Mouse (Mus musculus): ENCODE measurements around the gene Defa17. TPM values are rescaled to one million over a fixed set of nuclear protein-coding genes. Genes with fewer than 3 reads are reported as not detected.
"Not testable (repeated sequence)": the region's sequence is repeated elsewhere in the genome, so short reads cannot be mapped to it uniquely, and the experiment has no call there.

The Defa17 gene
- not detected for polyA plus RNA-seq (2012; fragmentation: generic; extraction: Trizol)

GRCm38 (mm10) chr8:21655480-21655879 is at the start of gene Defa17:
Gene Defa17, plus strand, starts transcription at chr8:21655780.
- H3K27me3 ChIP-seq (ENCODE audit: control insufficient read depth, insufficient read depth, insufficient read length); H3K79me2 ChIP-seq (ENCODE audit: control insufficient read depth, insufficient read depth); H3ac ChIP-seq (ENCODE audit: control insufficient read depth, insufficient read length); H3K4me3 ChIP-seq; H3K36me3 ChIP-seq (ENCODE audit: control insufficient read depth, insufficient read depth); H3K4me2 ChIP-seq (ENCODE audit: low read depth): not testable (repeated sequence)

GRCm38 (mm10) chr8:21617883-21618282 is 37.7 kb upstream of the Defa17 start, which contains the start of gene Defa26:
Gene Defa26, plus strand, starts transcription at chr8:21618183.
- H3K36me3 ChIP-seq (ENCODE audit: control insufficient read depth, insufficient read depth); H3K79me2 ChIP-seq (ENCODE audit: control insufficient read depth, insufficient read depth); H3K4me2 ChIP-seq (ENCODE audit: low read depth); H3K4me3 ChIP-seq; H3ac ChIP-seq (ENCODE audit: control insufficient read depth, insufficient read length); H3K27me3 ChIP-seq (ENCODE audit: control insufficient read depth, insufficient read depth, insufficient read length): not testable (repeated sequence)

GRCm38 (mm10) chr8:21665497-21665896 is 9.9 kb downstream of the Defa17 start, which contains the start of gene Defa34:
Gene Defa34, plus strand, starts transcription at chr8:21665797.
- H3K79me2 ChIP-seq (ENCODE audit: control insufficient read depth, insufficient read depth); H3ac ChIP-seq (ENCODE audit: control insufficient read depth, insufficient read length); H3K4me3 ChIP-seq; H3K27me3 ChIP-seq (ENCODE audit: control insufficient read depth, insufficient read depth, insufficient read length); H3K4me2 ChIP-seq (ENCODE audit: low read depth); H3K36me3 ChIP-seq (ENCODE audit: control insufficient read depth, insufficient read depth): not testable (repeated sequence)

GRCm38 (mm10) chr8:21703545-21703944 is 48.0 kb downstream of the Defa17 start, which contains the start of gene AY761184:
Gene AY761184, minus strand, starts transcription at chr8:21703645.
- not testable (repeated sequence) for H3K4me2 ChIP-seq (ENCODE audit: low read depth); H3K36me3 ChIP-seq (ENCODE audit: control insufficient read depth, insufficient read depth); H3ac ChIP-seq (ENCODE audit: control insufficient read depth, insufficient read length); H3K4me3 ChIP-seq; H3K79me2 ChIP-seq (ENCODE audit: control insufficient read depth, insufficient read depth); H3K27me3 ChIP-seq (ENCODE audit: control insufficient read depth, insufficient read depth, insufficient read length)

Other genes starting within 250 kb of the Defa17 start
- gene Defa36, start 228.4 kb upstream of the Defa17 start, polyA plus RNA-seq (2012; fragmentation: generic; extraction: Trizol), result not detected
- gene Gm7849, start 199.2 kb upstream of the Defa17 start, polyA plus RNA-seq (2012; fragmentation: generic; extraction: Trizol), result not detected
- gene Defa20, start 146.5 kb upstream of the Defa17 start, polyA plus RNA-seq (2012; fragmentation: generic; extraction: Trizol), result not detected
- not detected for gene Defa32, start 126.7 kb upstream of the Defa17 start, polyA plus RNA-seq (2012; fragmentation: generic; extraction: Trizol)
- gene Defa37, start 90.4 kb upstream of the Defa17 start, polyA plus RNA-seq (2012; fragmentation: generic; extraction: Trizol), result not detected
- gene Defa28, start 72.8 kb upstream of the Defa17 start, polyA plus RNA-seq (2012; fragmentation: generic; extraction: Trizol), result not detected
- gene Gm7861, start 61.3 kb upstream of the Defa17 start, polyA plus RNA-seq (2012; fragmentation: generic; extraction: Trizol), result not detected
- gene Defa26, start 37.6 kb upstream of the Defa17 start, polyA plus RNA-seq (2012; fragmentation: generic; extraction: Trizol), result not detected
- gene Defa34, start 10.0 kb downstream of the Defa17 start, polyA plus RNA-seq (2012; fragmentation: generic; extraction: Trizol), result not detected
- not detected for gene AY761184, start 47.9 kb downstream of the Defa17 start, polyA plus RNA-seq (2012; fragmentation: generic; extraction: Trizol)
- not detected for gene Defa24, start 78.7 kb downstream of the Defa17 start, polyA plus RNA-seq (2012; fragmentation: generic; extraction: Trizol)
- gene Defb50, start 167.8 kb downstream of the Defa17 start, polyA plus RNA-seq (2012; fragmentation: generic; extraction: Trizol), result not detected
- not detected for gene Defb2, start 184.1 kb downstream of the Defa17 start, polyA plus RNA-seq (2012; fragmentation: generic; extraction: Trizol)
- gene Defb10, start 203.1 kb downstream of the Defa17 start, polyA plus RNA-seq (2012; fragmentation: generic; extraction: Trizol), result not detected
- not detected for gene Defb9, start 229.6 kb downstream of the Defa17 start, polyA plus RNA-seq (2012; fragmentation: generic; extraction: Trizol)